ENCODE assay signal across 22 mouse cellular contexts in the genomic region with DNA sequence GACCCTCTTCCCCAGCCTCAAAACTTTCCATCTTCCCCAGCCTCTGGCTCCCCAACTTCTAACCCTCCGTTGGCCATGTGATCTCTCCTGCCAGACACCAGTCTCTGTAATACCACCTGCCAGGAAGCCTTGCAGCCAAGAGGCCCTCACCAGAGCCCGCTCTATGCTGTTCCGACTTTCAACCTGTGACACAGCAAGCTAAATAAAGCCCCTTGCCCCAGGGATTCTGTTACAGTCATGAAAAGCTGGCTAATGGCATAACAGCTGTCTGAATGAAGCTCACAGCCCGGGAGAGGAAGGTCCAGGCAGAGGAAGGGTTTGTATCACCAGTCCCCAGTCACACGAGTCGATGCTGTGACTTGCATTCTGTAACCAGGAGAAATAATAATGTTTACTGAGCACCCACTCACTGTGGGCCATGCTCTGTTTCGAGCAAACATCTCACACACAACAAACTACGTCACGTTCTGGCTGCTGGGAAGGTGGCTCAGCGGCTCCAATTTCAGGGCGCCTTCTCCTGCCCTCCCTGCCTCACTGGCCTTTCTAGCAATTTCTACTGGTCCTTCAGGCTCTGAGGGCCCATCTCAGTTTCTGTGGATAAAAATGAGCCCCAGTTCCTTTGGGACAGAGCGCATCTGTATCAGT. TPM values are rescaled to one million over a fixed set of nuclear protein-coding genes. Genes with fewer than 3 reads are reported as not detected.
DNase-seq lines count a peak whose midpoint lies in the region; ATAC-seq and TF ChIP-seq lines count a peak whose summit lies in the region.
"Had no signal": no experiment of that assay in that cellular context is flagged by ENCODE, and none has a peak within 500 bp of the region (broad histone marks: within the 10 kb centered on the region; RNA-seq: fewer than 3 reads in every experiment).

No protein-coding gene starts in this region.

- peaks cover 7% of the 10 kb centered on the region for H3K4me1 ChIP-seq in embryonic facial prominence, embryonic 14.5 days (ENCODE audit: control insufficient read depth, insufficient read depth, low read length)
- peaks cover 36% of the 10 kb centered on the region for H3K4me1 ChIP-seq in embryonic facial prominence, embryonic 10.5 days
- H3K4me1 ChIP-seq in kidney, adult 2 months (ENCODE audit: control insufficient read depth, insufficient read depth, low read length) = peaks cover 4% of the 10 kb centered on the region; the same call in 1 of the 2 replicates

- no peaks in the 10 kb centered on the region for H3K9me3 ChIP-seq in embryonic facial prominence, embryonic 14.5 days (ENCODE audit: control insufficient read depth, low read length)
- no peaks in the 10 kb centered on the region for H3K9me3 ChIP-seq in embryonic facial prominence, embryonic 10.5 days
- H3K9me3 ChIP-seq: heart, embryonic 15.5 days; limb, embryonic 10.5 days; liver, embryonic 12.5 days; neural tube, embryonic 13.5 days; stomach, embryonic 15.5 days had no signal

- H3K27me3 ChIP-seq in embryonic facial prominence, embryonic 14.5 days (replicated peaks; ENCODE audit: control insufficient read depth, insufficient read depth, low read length) = no peaks in the 10 kb centered on the region
- H3K27me3 ChIP-seq in embryonic facial prominence, embryonic 10.5 days (replicated peaks; ENCODE audit: low read depth, poor library complexity, severe bottlenecking) = no peaks in the 10 kb centered on the region
- no peaks in the 10 kb centered on the region for H3K27me3 ChIP-seq in kidney, adult 2 months (replicated peaks; ENCODE audit: control insufficient read depth, insufficient read depth, low read length)
- H3K27me3 ChIP-seq: heart, embryonic 15.5 days; neural tube, embryonic 13.5 days; stomach, embryonic 15.5 days had no signal

- WGBS in embryonic facial prominence, embryonic 14.5 days = 54% methylated on average over 12 of the region's 12 CpGs
- 79% methylated on average over 12 of the region's 12 CpGs for WGBS in embryonic facial prominence, embryonic 10.5 days
- 73% methylated on average over 12 of the region's 12 CpGs for WGBS in kidney, adult 2 months

- TF ChIP-seq CTCF in kidney, adult 2 months (conservative IDR thresholded peaks at IDR 0.05; ENCODE audit: insufficient read depth, insufficient read length, low read depth, low read length) = no peak

- H3K9ac ChIP-seq in embryonic facial prominence, embryonic 14.5 days (ENCODE audit: low read depth, low read length) = no peak overlapping the region
- H3K9ac ChIP-seq: heart, embryonic 15.5 days; liver, embryonic 12.5 days; neural tube, embryonic 13.5 days; stomach, embryonic 15.5 days had no signal

- no peak for TF ChIP-seq POLR2A in kidney, adult 2 months (IDR thresholded peaks at IDR 0.05; ENCODE audit: low read depth, low read length)

- no peak for DNase-seq in embryonic facial prominence, embryonic 14.5 days (ENCODE audit: low spot score)
- no peak for DNase-seq in embryonic facial prominence, embryonic 10.5 days (ENCODE audit: low spot score)
- no peak for DNase-seq in kidney, adult 2 months
- no peak for DNase-seq in kidney, postnatal 10 days
- DNase-seq in right cerebral cortex, postnatal 10 days (ENCODE audit: low spot score in 2 of 2) = peak; percentile 21 to 25
- DNase-seq in right cerebral cortex, postnatal 25 days = no peak
- no peak for DNase-seq in thymus, postnatal 4 days
- DNase-seq in adrenal gland, postnatal 14 days = no peak
- DNase-seq: adrenal gland, adult 8-10 months; cerebellum, adult 11-12 months; heart, postnatal 4 days; kidney, adult 11 months; lung, adult 2 months had no signal

- ATAC-seq in embryonic facial prominence, embryonic 14.5 days (ENCODE audit: low read depth) = 0 out of 2 replicates have a peak, but pooled peaks have one; percentile 5
- ATAC-seq: forebrain, embryonic 14.5 days; hindbrain, postnatal 0 days; Patski had no signal

- H3K4me3 ChIP-seq in embryonic facial prominence, embryonic 14.5 days (ENCODE audit: low read depth, low read length) = no peak overlapping the region
- H3K4me3 ChIP-seq in embryonic facial prominence, embryonic 10.5 days = no peak overlapping the region
- no peak overlapping the region for H3K4me3 ChIP-seq in kidney, adult 2 months (ENCODE audit: insufficient read depth, low read depth, low read length)
- H3K4me3 ChIP-seq: heart, embryonic 15.5 days; limb, embryonic 10.5 days; liver, embryonic 12.5 days; neural tube, embryonic 13.5 days; stomach, embryonic 15.5 days had no signal

- H3K36me3 ChIP-seq in embryonic facial prominence, embryonic 14.5 days (ENCODE audit: control insufficient read depth, insufficient read depth, low read length) = no peaks in the 10 kb centered on the region
- H3K36me3 ChIP-seq in embryonic facial prominence, embryonic 10.5 days (replicated peaks) = no peaks in the 10 kb centered on the region
- H3K36me3 ChIP-seq in kidney, adult 2 months (ENCODE audit: control insufficient read depth, insufficient read depth, low read length) = no peaks in the 10 kb centered on the region
- H3K36me3 ChIP-seq: heart, embryonic 15.5 days; limb, embryonic 10.5 days; liver, embryonic 12.5 days; neural tube, embryonic 13.5 days; stomach, embryonic 15.5 days had no signal

- no peak overlapping the region for H3K27ac ChIP-seq in embryonic facial prominence, embryonic 14.5 days (replicated peaks; ENCODE audit: low read depth, low read length)
- no peak overlapping the region for H3K27ac ChIP-seq in embryonic facial prominence, embryonic 10.5 days (replicated peaks)
- H3K27ac ChIP-seq in kidney, adult 2 months (ENCODE audit: insufficient read depth, low read depth, low read length) = peak overlapping the region; percentile 96
- H3K27ac ChIP-seq: heart, embryonic 15.5 days; hindbrain, postnatal 0 days; liver, embryonic 12.5 days; neural tube, embryonic 13.5 days; stomach, embryonic 15.5 days had no signal

- no peak overlapping the region for H3K4me2 ChIP-seq in embryonic facial prominence, embryonic 14.5 days (ENCODE audit: low read depth, low read length)
- H3K4me2 ChIP-seq: heart, embryonic 15.5 days; liver, embryonic 12.5 days; midbrain, embryonic 11.5 days; neural tube, embryonic 13.5 days; stomach, embryonic 15.5 days had no signal

RNA-seq across cellular contexts. Expression of a gene that starts 57.5 kb away (rescaled TPM):
- 9.5 and 10.2 TPM in 2 replicates for polyA plus RNA-seq in embryonic facial prominence, embryonic 14.5 days (2014; fragmentation: Nextera tagmentation; extraction: Ambion mirVana)
- polyA plus RNA-seq in embryonic facial prominence, embryonic 10.5 days (2016; fragmentation: Nextera tagmentation; extraction: Ambion mirVana) = 6.4 and 7.0 TPM in 2 replicates
- 58.7 and 60.9 TPM in 2 replicates for polyA plus RNA-seq in kidney, adult 2 months (2012; rRNA removed)
- 37.7 and 43.5 TPM in 2 replicates for total RNA-seq in adrenal gland, postnatal 14 days (2021)

Comparison
In these comparisons a context has a peak if more than half of its experiments do, and no peak if none do; other contexts are left out.
1. DNase-seq: peak in right cerebral cortex, postnatal 10 days (2 of 2); none in embryonic facial prominence, embryonic 14.5 days (single experiment), embryonic facial prominence, embryonic 10.5 days (single experiment), kidney, adult 2 months (single experiment), kidney, postnatal 10 days (single experiment), right cerebral cortex, postnatal 25 days (single experiment), thymus, postnatal 4 days (single experiment) and adrenal gland, postnatal 14 days (single experiment).